Mouse (Mus musculus) testis, adult 2 months (tissue): ENCODE measurements at regions not wholly inside any gene's neighbourhood (a gene's known extent, or its start where the extent isn't known, plus 50 kb on each side); places are given as distances from the start of the nearest gene placed in this dataset.
A peak's percentile ranks its signal among the peaks of the same experiment; 100 is the strongest.

Experiments used
- H3K27ac ChIP-seq: fragments of 200-500 bp; 2 replicates; pipeline ENCODE4 v1.5.1; 2012; ENCODE audit warnings: low read depth, low read length; ENCODE audit not compliant: control insufficient read depth, insufficient read depth
- H3K27me3 ChIP-seq: fragments of 200-500 bp; 2 replicates; pipeline ENCODE4 v1.6.1; 2012; ENCODE audit warnings: mild to moderate bottlenecking, low read length, moderate library complexity; ENCODE audit not compliant: control insufficient read depth, insufficient read depth
- H3K36me3 ChIP-seq: fragments of 200-500 bp; 2 replicates; pipeline ENCODE4 v1.6.1; 2012; ENCODE audit warnings: mild to moderate bottlenecking, low read length; ENCODE audit not compliant: control insufficient read depth, insufficient read depth
- H3K4me1 ChIP-seq: fragments of 200-500 bp; 2 replicates; pipeline ENCODE4 v1.6.1; 2012; ENCODE audit warnings: low read length; ENCODE audit not compliant: control insufficient read depth, insufficient read depth
- H3K4me3 ChIP-seq: fragments of 200-500 bp; 2 replicates; pipeline ENCODE4 v1.5.1; 2012; ENCODE audit warnings: low read depth, mild to moderate bottlenecking, low read length, moderate library complexity, mixed read lengths; ENCODE audit not compliant: control insufficient read depth
- CTCF ChIP-seq: fragments of 200-500 bp; IDR thresholded peaks from 2 replicates; pipeline ENCODE4 v1.5.1; 2012; ENCODE audit warnings: low read depth, mild to moderate bottlenecking, inconsistent platforms, low read length, moderate library complexity; ENCODE audit not compliant: control insufficient read depth, insufficient read depth, insufficient replicate concordance
- POLR2A ChIP-seq: fragments of 200-500 bp; IDR thresholded peaks from 2 replicates; pipeline ENCODE4 v1.6.1; 2012; ENCODE audit warnings: low read depth, mild to moderate bottlenecking, inconsistent platforms, low read length, moderate library complexity; ENCODE audit not compliant: control insufficient read depth

- Histone ChIP-seq H3K4me3 (no peak overlapping the region), H3K27ac (no peak overlapping the region), H3K36me3 (no peaks in the 10 kb centered on the region), H3K27me3 (no peaks in the 10 kb centered on the region), H3K4me1 (no peaks in the 10 kb centered on the region)
- TF ChIP-seq CTCF (no peak), POLR2A (no peak)
Observed at GRCm38 (mm10) chrX:52668679-52669078, 54.9 kb upstream of the Gpc3 start.

- Histone ChIP-seq H3K27ac (no peak overlapping the region), H3K4me1 (no peaks in the 10 kb centered on the region), H3K4me3 (no peak overlapping the region), H3K36me3 (no peaks in the 10 kb centered on the region), H3K27me3 (no peaks in the 10 kb centered on the region)
- TF ChIP-seq POLR2A (no peak), CTCF (no peak)
Observed at GRCm38 (mm10) chrX:52679045-52679444, 65.3 kb upstream of the Gpc3 start.

- Histone ChIP-seq H3K36me3 (no peaks in the 10 kb centered on the region), H3K27ac (no peak overlapping the region), H3K4me3 (no peak overlapping the region), H3K4me1 (no peaks in the 10 kb centered on the region), H3K27me3 (no peaks in the 10 kb centered on the region)
- no peak for TF ChIP-seq CTCF
- TF ChIP-seq POLR2A, result no peak
Observed at GRCm38 (mm10) chrX:52694392-52694791, 80.6 kb upstream of the Gpc3 start.

GRCm38 (mm10) chrX:52699615-52700014 lies 85.9 kb upstream of the Gpc3 start:
- Histone ChIP-seq H3K27ac (no peak overlapping the region), H3K4me3 (no peak overlapping the region), H3K4me1 (no peaks in the 10 kb centered on the region), H3K36me3 (no peaks in the 10 kb centered on the region), H3K27me3 (no peaks in the 10 kb centered on the region)
- TF ChIP-seq POLR2A, result no peak
- no peak for TF ChIP-seq CTCF

- no peaks in the 10 kb centered on the region for H3K27me3 ChIP-seq
Observed at GRCm38 (mm10) chrX:52717495-52717894, 73.5 kb upstream of the Ccdc160 start.

GRCm38 (mm10) chrX:52738116-52738515 lies 52.9 kb upstream of the Ccdc160 start:
- Histone ChIP-seq H3K4me3 (no peak overlapping the region), H3K27ac (no peak overlapping the region), H3K36me3 (no peaks in the 10 kb centered on the region), H3K27me3 (no peaks in the 10 kb centered on the region), H3K4me1 (no peaks in the 10 kb centered on the region)
- TF ChIP-seq POLR2A (no peak), CTCF (no peak)

More at GRCm38 (mm10) chrX:52717495-52717894, 73.5 kb upstream of the Ccdc160 start:
- H3K4me3 ChIP-seq, result peak overlapping the region; percentile 32; the same call in 1 of the 2 replicates
- H3K36me3 ChIP-seq, result no peaks in the 10 kb centered on the region
- no peak overlapping the region for H3K27ac ChIP-seq
- no peak for TF ChIP-seq POLR2A
- no peak for TF ChIP-seq CTCF
- no peaks in the 10 kb centered on the region for H3K4me1 ChIP-seq
